Mouse (Mus musculus) kidney, adult 8-10 months (tissue): ENCODE measurements around the gene Sub1.

Source experiments
- DNase-seq, 2 experiments: peaks; one replicate each; pipeline ENCODE4 v3.0.0; 2022

Gene Sub1

GRCm38 (mm10) chr15:12010602-12011044, 13.8 kb upstream of the Sub1 start:
- DNase-seq, result peak in 1 of 2 experiments; percentile 37

- no peak for DNase-seq
These were observed 13.2 kb upstream of the Sub1 start for GRCm38 (mm10) chr15:12009712-12010601.

- DNase-seq, result no peak
These were observed 12.1 kb upstream of the Sub1 start for GRCm38 (mm10) chr15:12008894-12009293.

GRCm38 (mm10) chr15:12007971-12008800, 11.4 kb upstream of the Sub1 start:
- DNase-seq, result no peak

GRCm38 (mm10) chr15:12007421-12007820, 10.6 kb upstream of the Sub1 start:
- no peak for DNase-seq

GRCm38 (mm10) chr15:12006169-12006568, 9.4 kb upstream of the Sub1 start:
- DNase-seq, result no peak

- peak; percentile 91 to 93 for DNase-seq
These were observed 975 bp downstream of the Sub1 start for GRCm38 (mm10) chr15:11995815-11996201.

GRCm38 (mm10) chr15:11994921-11995814, 1.6 kb downstream of the Sub1 start:
- peak; percentile 30 to 37 for DNase-seq

- DNase-seq, result no peak
These were observed 2.8 kb downstream of the Sub1 start for GRCm38 (mm10) chr15:11994006-11994405.

GRCm38 (mm10) chr15:11991552-11992113, 5.2 kb downstream of the Sub1 start:
- DNase-seq, result no peak

- no peak for DNase-seq
These were observed 8.2 kb downstream of the Sub1 start for GRCm38 (mm10) chr15:11988580-11988979.

GRCm38 (mm10) chr15:11987892-11988291, 8.9 kb downstream of the Sub1 start:
- DNase-seq, result no peak

GRCm38 (mm10) chr15:11981985-11982384, 14.8 kb downstream of the Sub1 start:
- no peak for DNase-seq

- no peak for DNase-seq
These were observed 15.3 kb downstream of the Sub1 start for GRCm38 (mm10) chr15:11981501-11981900.

- no peak for DNase-seq
These were observed 18.6 kb downstream of the Sub1 start for GRCm38 (mm10) chr15:11978175-11978574.

- no peak for DNase-seq
These were observed 19.7 kb downstream of the Sub1 start for GRCm38 (mm10) chr15:11977071-11977470.

GRCm38 (mm10) chr15:11975836-11976235, 20.9 kb downstream of the Sub1 start:
- no peak for DNase-seq

GRCm38 (mm10) chr15:11971854-11972420, 24.8 kb downstream of the Sub1 start:
- peak; percentile 52 to 78 for DNase-seq

- no peak for DNase-seq
These were observed 26.2 kb downstream of the Sub1 start for GRCm38 (mm10) chr15:11970621-11971020.

- no peak for DNase-seq
These were observed 27.9 kb downstream of the Sub1 start for GRCm38 (mm10) chr15:11968851-11969250.

- peak in 1 of 2 experiments; percentile 48 for DNase-seq
These were observed 30.4 kb downstream of the Sub1 start for GRCm38 (mm10) chr15:11966367-11966766.
